Mouse (Mus musculus): ENCODE measurements at regions not wholly inside any gene's neighbourhood (a gene's known extent, or its start where the extent isn't known, plus 50 kb on each side); places are given as distances from the start of the nearest gene placed in this dataset.
A peak's percentile ranks its signal among the peaks of the same experiment; 100 is the strongest.

- no peaks in the 10 kb centered on the region for H3K36me3 ChIP-seq (replicated peaks)
- no peak for ATAC-seq (replicated peaks)
- no peak overlapping the region for H3K27ac ChIP-seq
- no peaks in the 10 kb centered on the region for H3K4me1 ChIP-seq
- WGBS: 83% methylated on average over 2 of the region's 2 CpGs
- no peaks in the 10 kb centered on the region for H3K9me3 ChIP-seq
- no peak overlapping the region for H3K4me2 ChIP-seq
- no peak overlapping the region for H3K9ac ChIP-seq
- H3K4me3 ChIP-seq: no peak overlapping the region
- H3K27me3 ChIP-seq (replicated peaks): no peaks in the 10 kb centered on the region
Observed at GRCm38 (mm10) chr1:73285342-73285741, 269.6 kb upstream of the Tnp1 start.

- Histone ChIP-seq H3K4me1 (peaks cover 5% of the 10 kb centered on the region; the same call in 1 of the 2 replicates), H3K4me3 (no peak overlapping the region)
- no peak for ATAC-seq (replicated peaks)
Observed at GRCm38 (mm10) chr1:73274480-73274879, 258.8 kb upstream of the Tnp1 start.

GRCm38 (mm10) chr1:73270787-73271391, 255.2 kb upstream of the Tnp1 start:
- 0 out of 2 replicates have a peak, but pooled peaks have one; percentile 42 for ATAC-seq (replicated peaks)
- Histone ChIP-seq H3K4me2 (no peak overlapping the region), H3K4me3 (no peak overlapping the region), H3K9me3 (no peaks in the 10 kb centered on the region), H3K9ac (no peak overlapping the region), H3K4me1 (peaks cover 5% of the 10 kb centered on the region; the same call in 1 of the 2 replicates), H3K36me3 (replicated peaks) (no peaks in the 10 kb centered on the region), H3K27ac (no peak overlapping the region), H3K27me3 (replicated peaks) (no peaks in the 10 kb centered on the region)
- WGBS: 19% methylated on average over 6 of the region's 6 CpGs

More at GRCm38 (mm10) chr1:73274480-73274879, 258.8 kb upstream of the Tnp1 start:
- Histone ChIP-seq H3K9ac (no peak overlapping the region), H3K4me2 (no peak overlapping the region), H3K27me3 (replicated peaks) (no peaks in the 10 kb centered on the region), H3K27ac (no peak overlapping the region), H3K36me3 (replicated peaks) (no peaks in the 10 kb centered on the region), H3K9me3 (no peaks in the 10 kb centered on the region)
- WGBS: 29% methylated on average over 2 of the region's 2 CpGs

- Histone ChIP-seq H3K4me3 (no peak overlapping the region), H3K27ac (no peak overlapping the region), H3K9me3 (no peaks in the 10 kb centered on the region), H3K4me1 (peaks cover 5% of the 10 kb centered on the region; the same call in 1 of the 2 replicates), H3K36me3 (replicated peaks) (no peaks in the 10 kb centered on the region), H3K9ac (no peak overlapping the region), H3K27me3 (replicated peaks) (no peaks in the 10 kb centered on the region), H3K4me2 (no peak overlapping the region)
- 90% methylated on average over 7 of the region's 7 CpGs for WGBS
- no peak for ATAC-seq (replicated peaks)
Observed at GRCm38 (mm10) chr1:73269051-73269755, 253.5 kb upstream of the Tnp1 start.

GRCm38 (mm10) chr1:73265009-73265408, 249.3 kb upstream of the Tnp1 start:
- Histone ChIP-seq H3K4me3 (no peak overlapping the region), H3K9ac (no peak overlapping the region), H3K27ac (no peak overlapping the region), H3K4me1 (no peaks in the 10 kb centered on the region), H3K27me3 (replicated peaks) (no peaks in the 10 kb centered on the region), H3K9me3 (no peaks in the 10 kb centered on the region), H3K4me2 (no peak overlapping the region), H3K36me3 (replicated peaks) (no peaks in the 10 kb centered on the region)
- 61% methylated on average over 4 of the region's 4 CpGs for WGBS
- no peak for ATAC-seq (replicated peaks)

- no peaks in the 10 kb centered on the region for H3K4me1 ChIP-seq
- no peak overlapping the region for H3K4me2 ChIP-seq
- H3K27ac ChIP-seq: no peak overlapping the region
- ATAC-seq (replicated peaks): no peak
- no peaks in the 10 kb centered on the region for H3K27me3 ChIP-seq (replicated peaks)
- WGBS: 74% methylated on average over 7 of the region's 7 CpGs
- no peak overlapping the region for H3K9ac ChIP-seq
- no peaks in the 10 kb centered on the region for H3K9me3 ChIP-seq
- H3K36me3 ChIP-seq (replicated peaks): no peaks in the 10 kb centered on the region
- no peak overlapping the region for H3K4me3 ChIP-seq
Observed at GRCm38 (mm10) chr1:73264245-73264644, 248.5 kb upstream of the Tnp1 start.

- ATAC-seq (replicated peaks): no peak
- Histone ChIP-seq H3K4me2 (no peak overlapping the region), H3K27ac (no peak overlapping the region), H3K27me3 (replicated peaks) (no peaks in the 10 kb centered on the region), H3K9me3 (no peaks in the 10 kb centered on the region), H3K36me3 (replicated peaks) (no peaks in the 10 kb centered on the region), H3K4me1 (no peaks in the 10 kb centered on the region), H3K9ac (no peak overlapping the region), H3K4me3 (no peak overlapping the region)
- 61% methylated on average over 5 of the region's 5 CpGs for WGBS
Observed at GRCm38 (mm10) chr1:73259525-73260098, 243.9 kb upstream of the Tnp1 start.

GRCm38 (mm10) chr1:73257263-73257662, 241.6 kb upstream of the Tnp1 start:
- Histone ChIP-seq H3K9ac (no peak overlapping the region), H3K36me3 (replicated peaks) (no peaks in the 10 kb centered on the region), H3K4me1 (no peaks in the 10 kb centered on the region), H3K4me2 (no peak overlapping the region), H3K4me3 (no peak overlapping the region), H3K27me3 (replicated peaks) (no peaks in the 10 kb centered on the region), H3K9me3 (no peaks in the 10 kb centered on the region), H3K27ac (no peak overlapping the region)
- no peak for ATAC-seq (replicated peaks)
- WGBS: 81% methylated on average over 2 of the region's 2 CpGs

- WGBS: 73% methylated on average over 12 of the region's 12 CpGs
- Histone ChIP-seq H3K27me3 (replicated peaks) (no peaks in the 10 kb centered on the region), H3K4me3 (no peak overlapping the region), H3K36me3 (replicated peaks) (no peaks in the 10 kb centered on the region), H3K9me3 (no peaks in the 10 kb centered on the region), H3K9ac (no peak overlapping the region), H3K4me1 (no peaks in the 10 kb centered on the region), H3K27ac (no peak overlapping the region), H3K4me2 (no peak overlapping the region)
- ATAC-seq (replicated peaks): no peak
Observed at GRCm38 (mm10) chr1:73251911-73252356, 236.2 kb upstream of the Tnp1 start.

- Histone ChIP-seq H3K9ac (no peak overlapping the region), H3K27me3 (replicated peaks) (no peaks in the 10 kb centered on the region), H3K9me3 (no peaks in the 10 kb centered on the region), H3K4me3 (no peak overlapping the region), H3K4me2 (no peak overlapping the region), H3K4me1 (no peaks in the 10 kb centered on the region), H3K27ac (no peak overlapping the region), H3K36me3 (replicated peaks) (no peaks in the 10 kb centered on the region)
- WGBS: 90% methylated on average over 2 of the region's 2 CpGs
- ATAC-seq (replicated peaks): no peak
Observed at GRCm38 (mm10) chr1:73244016-73244415, 228.3 kb upstream of the Tnp1 start.

GRCm38 (mm10) chr1:73242290-73242689, 226.6 kb upstream of the Tnp1 start:
- H3K4me3 ChIP-seq: no peak overlapping the region
- no peak overlapping the region for H3K4me2 ChIP-seq
- H3K4me1 ChIP-seq: no peaks in the 10 kb centered on the region
- no peaks in the 10 kb centered on the region for H3K9me3 ChIP-seq
- ATAC-seq (replicated peaks): no peak
- WGBS: 91% methylated on average over 9 of the region's 9 CpGs
- H3K9ac ChIP-seq: no peak overlapping the region
- no peaks in the 10 kb centered on the region for H3K27me3 ChIP-seq (replicated peaks)
- H3K36me3 ChIP-seq (replicated peaks): no peaks in the 10 kb centered on the region
- no peak overlapping the region for H3K27ac ChIP-seq

- Histone ChIP-seq H3K9ac (no peak overlapping the region), H3K9me3 (no peaks in the 10 kb centered on the region), H3K27ac (no peak overlapping the region), H3K4me1 (no peaks in the 10 kb centered on the region), H3K4me2 (no peak overlapping the region), H3K36me3 (replicated peaks) (no peaks in the 10 kb centered on the region), H3K4me3 (no peak overlapping the region), H3K27me3 (replicated peaks) (no peaks in the 10 kb centered on the region)
- ATAC-seq (replicated peaks): no peak
- WGBS: 67% methylated on average over 3 of the region's 3 CpGs
Observed at GRCm38 (mm10) chr1:73236867-73237266, 221.2 kb upstream of the Tnp1 start.

GRCm38 (mm10) chr1:73233636-73234035, 217.9 kb upstream of the Tnp1 start:
- Histone ChIP-seq H3K27ac (no peak overlapping the region), H3K36me3 (replicated peaks) (no peaks in the 10 kb centered on the region), H3K27me3 (replicated peaks) (no peaks in the 10 kb centered on the region), H3K4me2 (no peak overlapping the region), H3K4me1 (no peaks in the 10 kb centered on the region), H3K9me3 (no peaks in the 10 kb centered on the region), H3K4me3 (no peak overlapping the region), H3K9ac (no peak overlapping the region)
- no peak for ATAC-seq (replicated peaks)
